Mouse (Mus musculus) heart, embryonic 10.5 days (tissue): ENCODE measurements around the gene Tiam2. TPM values are rescaled to one million over a fixed set of nuclear protein-coding genes. Genes with fewer than 3 reads are reported as not detected.

Source experiments
- DNase-seq: peaks from one replicate; pipeline ENCODE4 v3.0.0-alpha.2; 2017; ENCODE audit warnings: low spot score
- H3K27ac ChIP-seq: fragments of 300-500 bp; sonication (generic); 2 replicates; pipeline ENCODE4 v1.5.1; 2016; ENCODE audit warnings: mild to moderate bottlenecking
- H3K27me3 ChIP-seq: fragments of 300-500 bp; sonication (generic); 2 replicates; pipeline ENCODE4 v1.6.1; 2016; ENCODE audit warnings: mild to moderate bottlenecking; ENCODE audit not compliant: poor library complexity, insufficient read depth, severe bottlenecking
- H3K36me3 ChIP-seq: fragments of 300-500 bp; sonication (generic); 2 replicates; pipeline ENCODE4 v1.6.1; 2016; ENCODE audit warnings: mild to moderate bottlenecking, moderate library complexity
- H3K4me1 ChIP-seq: fragments of 300-500 bp; sonication (generic); 2 replicates; pipeline ENCODE4 v1.6.1; 2016; ENCODE audit warnings: mild to moderate bottlenecking
- H3K4me3 ChIP-seq: fragments of 300-500 bp; sonication (generic); 2 replicates; pipeline ENCODE4 v1.5.1; 2016; ENCODE audit warnings: mild to moderate bottlenecking, moderate library complexity
- H3K9me3 ChIP-seq: fragments of 300-500 bp; sonication (generic); 2 replicates; pipeline ENCODE4 v1.6.1; 2016; ENCODE audit warnings: mild to moderate bottlenecking, moderate library complexity
- WGBS: fragments of 180-500 bp; shearing (Covaris S2); methylation state at CpG from one replicate; pipeline ENCODE4 v1.1.7; 2016; 5-methylcytosine and 5-hydroxymethylcytosine counted together
- polyA plus RNA-seq: library from polyadenylated mRNA; unstranded; fragments of >200 nt; fragmentation: Nextera tagmentation; extraction: Ambion mirVana; gene quantifications from 2 replicates; pipeline ENCODE4 v1.2.1, GENCODE M21; 2016

Gene Tiam2
- polyA plus RNA-seq, 1 experiment from 2014 or later, result 3.7 TPM

DNA sequence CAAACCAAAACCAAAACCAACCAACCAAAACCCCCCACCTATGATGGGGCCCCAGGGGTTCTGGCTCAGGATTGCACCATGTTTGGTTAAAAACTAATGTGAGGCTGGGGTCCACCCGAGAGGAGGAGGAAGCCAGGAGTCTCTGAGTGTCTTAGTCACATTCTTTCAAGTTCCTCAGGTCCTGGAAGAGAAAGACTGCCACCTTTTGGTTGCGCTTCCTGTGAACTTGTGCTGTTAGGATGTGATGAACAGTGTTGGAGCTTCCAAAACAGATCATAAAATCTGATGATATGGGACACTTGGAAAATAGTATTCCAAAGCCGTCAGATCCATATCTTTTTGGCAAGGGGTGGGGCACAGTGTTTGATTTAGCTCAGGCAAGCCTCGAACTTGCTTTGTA lies 174.6 kb downstream of the Tiam2 start:
- no peak for DNase-seq
- WGBS, result 77% methylated on average over 4 of the region's 4 CpGs

GRCm38 (mm10) chr17:3505711-3506110 lies 179.3 kb downstream of the Tiam2 start:
- no peak overlapping the region for H3K4me3 ChIP-seq
- H3K9me3 ChIP-seq, result no peaks in the 10 kb centered on the region
- no peak overlapping the region for H3K27ac ChIP-seq
- no peaks in the 10 kb centered on the region for H3K36me3 ChIP-seq
- no peaks in the 10 kb centered on the region for H3K27me3 ChIP-seq
- WGBS, result 88% methylated on average over 1 of the region's 1 CpGs
- DNase-seq, result no peak
- no peaks in the 10 kb centered on the region for H3K4me1 ChIP-seq

More for the DNA sequence above, 174.6 kb downstream of the Tiam2 start:
- H3K27ac ChIP-seq, result no peak overlapping the region
- no peaks in the 10 kb centered on the region for H3K9me3 ChIP-seq
- H3K4me3 ChIP-seq, result no peak overlapping the region
- H3K36me3 ChIP-seq, result no peaks in the 10 kb centered on the region
- no peaks in the 10 kb centered on the region for H3K4me1 ChIP-seq
- no peaks in the 10 kb centered on the region for H3K27me3 ChIP-seq

DNA sequence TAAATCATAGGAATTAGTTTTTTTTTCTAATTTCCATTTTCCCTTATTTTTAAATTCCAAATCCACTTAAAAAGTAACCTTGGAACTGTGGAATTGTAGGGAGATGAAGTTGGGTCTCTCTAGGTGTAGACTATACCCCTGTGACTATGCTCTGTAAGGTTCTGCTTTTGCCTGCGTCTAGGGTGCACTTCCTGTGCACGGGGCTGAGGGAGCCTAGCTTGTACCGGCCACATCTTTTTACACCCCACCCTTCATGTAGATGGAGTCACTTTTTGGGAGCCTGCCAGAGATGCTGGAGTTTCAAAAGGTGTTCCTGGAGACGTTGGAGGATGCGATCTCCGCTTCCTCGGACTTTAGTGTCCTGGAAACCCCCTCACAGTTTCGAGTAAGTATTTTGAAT lies 180.1 kb downstream of the Tiam2 start:
- no peak for DNase-seq
- 89% methylated on average over 8 of the region's 8 CpGs for WGBS
- H3K4me3 ChIP-seq, result no peak overlapping the region
- no peaks in the 10 kb centered on the region for H3K4me1 ChIP-seq
- no peaks in the 10 kb centered on the region for H3K9me3 ChIP-seq
- no peaks in the 10 kb centered on the region for H3K27me3 ChIP-seq
- no peaks in the 10 kb centered on the region for H3K36me3 ChIP-seq
- no peak overlapping the region for H3K27ac ChIP-seq

DNA sequence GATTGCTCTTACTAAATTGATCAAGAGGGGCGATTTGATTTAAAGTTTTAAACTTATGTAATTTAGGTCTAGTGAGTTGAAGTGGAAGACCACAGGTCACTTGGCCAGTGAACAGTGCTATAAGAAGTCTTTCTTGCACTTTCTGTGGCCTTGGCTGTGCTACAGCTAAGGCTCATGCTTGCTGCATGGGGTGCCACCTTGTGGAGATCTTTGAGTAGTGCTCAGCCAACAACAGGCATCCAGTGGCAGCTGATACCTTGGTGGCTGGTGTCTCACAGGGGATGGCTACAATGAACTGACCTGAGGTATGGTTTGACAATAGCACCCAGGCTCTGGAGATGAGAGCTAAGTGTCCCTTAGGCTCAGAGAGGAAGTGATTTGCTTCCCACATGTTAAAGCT lies 183.5 kb downstream of the Tiam2 start:
- no peak overlapping the region for H3K27ac ChIP-seq
- DNase-seq, result no peak
- no peaks in the 10 kb centered on the region for H3K9me3 ChIP-seq
- H3K4me3 ChIP-seq, result no peak overlapping the region
- WGBS, result 14% methylated on average over 1 of the region's 1 CpGs
- no peaks in the 10 kb centered on the region for H3K27me3 ChIP-seq
- H3K36me3 ChIP-seq, result no peaks in the 10 kb centered on the region
- no peaks in the 10 kb centered on the region for H3K4me1 ChIP-seq

GRCm38 (mm10) chr17:3514316-3514715 lies 187.9 kb downstream of the Tiam2 start:
- peak; percentile 11 for DNase-seq
- Histone ChIP-seq H3K27ac (no peak overlapping the region), H3K27me3 (no peaks in the 10 kb centered on the region), H3K4me3 (no peak overlapping the region), H3K4me1 (no peaks in the 10 kb centered on the region), H3K36me3 (peaks cover 9% of the 10 kb centered on the region; the same call in 1 of the 2 replicates), H3K9me3 (no peaks in the 10 kb centered on the region)
- WGBS, result 82% methylated on average over 5 of the region's 5 CpGs

DNA sequence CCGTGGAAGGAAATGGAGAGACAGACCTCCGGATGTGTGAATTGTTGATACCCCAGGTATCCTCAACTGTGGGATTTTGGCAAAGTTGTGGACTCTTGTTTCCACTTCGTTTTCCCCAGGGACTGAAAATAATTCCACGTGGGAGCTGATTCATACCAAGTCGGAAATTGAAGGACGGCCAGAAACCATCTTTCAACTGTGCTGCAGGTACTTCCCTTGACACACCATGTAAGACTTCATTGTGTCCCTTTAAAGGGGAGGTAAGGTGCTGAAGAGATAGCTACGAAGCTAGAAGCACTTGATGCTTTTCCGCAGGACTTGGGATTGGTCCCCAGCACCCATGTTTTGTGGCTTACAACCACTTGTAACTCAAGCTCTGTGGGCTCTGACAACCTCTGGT lies 189.5 kb downstream of the Tiam2 start:
- Histone ChIP-seq H3K4me3 (no peak overlapping the region), H3K4me1 (no peaks in the 10 kb centered on the region), H3K36me3 (peaks cover 13% of the 10 kb centered on the region; the same call in 1 of the 2 replicates), H3K27me3 (no peaks in the 10 kb centered on the region), H3K9me3 (no peaks in the 10 kb centered on the region), H3K27ac (no peak overlapping the region)
- 89% methylated on average over 8 of the region's 8 CpGs for WGBS
- DNase-seq, result peak; percentile 67

GRCm38 (mm10) chr17:3516406-3516805 lies 190.0 kb downstream of the Tiam2 start:
- Histone ChIP-seq H3K36me3 (peaks cover 13% of the 10 kb centered on the region; the same call in 1 of the 2 replicates), H3K9me3 (no peaks in the 10 kb centered on the region), H3K4me1 (no peaks in the 10 kb centered on the region), H3K27ac (no peak overlapping the region), H3K4me3 (no peak overlapping the region), H3K27me3 (no peaks in the 10 kb centered on the region)
- WGBS, result 81% methylated on average over 9 of the region's 9 CpGs
- DNase-seq, result peak; percentile 17

DNA sequence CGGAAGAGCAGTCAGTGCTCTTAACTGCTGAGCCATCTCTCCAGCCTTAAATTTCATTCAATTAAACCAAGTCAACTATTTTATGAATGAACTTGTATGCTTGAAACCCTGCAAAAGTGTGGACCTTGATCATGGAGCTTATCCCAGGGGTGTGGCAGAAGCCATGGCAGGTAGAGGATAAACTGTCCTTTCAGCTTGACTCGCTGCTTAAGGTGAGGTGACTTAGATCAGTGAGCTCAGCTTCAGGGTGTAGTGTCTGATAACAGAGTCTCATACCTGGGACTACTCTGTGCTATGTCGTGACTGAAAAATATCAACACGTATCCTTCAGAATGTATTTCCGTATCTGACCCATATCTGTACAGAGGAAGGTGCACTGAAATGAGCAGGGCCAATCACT lies 194.0 kb downstream of the Tiam2 start:
- 93% methylated on average over 5 of the region's 5 CpGs for WGBS
- Histone ChIP-seq H3K4me1 (no peaks in the 10 kb centered on the region), H3K27me3 (no peaks in the 10 kb centered on the region), H3K36me3 (peaks cover 15% of the 10 kb centered on the region; the same call in 1 of the 2 replicates), H3K4me3 (no peak overlapping the region), H3K27ac (no peak overlapping the region), H3K9me3 (no peaks in the 10 kb centered on the region)
- DNase-seq, result no peak

DNA sequence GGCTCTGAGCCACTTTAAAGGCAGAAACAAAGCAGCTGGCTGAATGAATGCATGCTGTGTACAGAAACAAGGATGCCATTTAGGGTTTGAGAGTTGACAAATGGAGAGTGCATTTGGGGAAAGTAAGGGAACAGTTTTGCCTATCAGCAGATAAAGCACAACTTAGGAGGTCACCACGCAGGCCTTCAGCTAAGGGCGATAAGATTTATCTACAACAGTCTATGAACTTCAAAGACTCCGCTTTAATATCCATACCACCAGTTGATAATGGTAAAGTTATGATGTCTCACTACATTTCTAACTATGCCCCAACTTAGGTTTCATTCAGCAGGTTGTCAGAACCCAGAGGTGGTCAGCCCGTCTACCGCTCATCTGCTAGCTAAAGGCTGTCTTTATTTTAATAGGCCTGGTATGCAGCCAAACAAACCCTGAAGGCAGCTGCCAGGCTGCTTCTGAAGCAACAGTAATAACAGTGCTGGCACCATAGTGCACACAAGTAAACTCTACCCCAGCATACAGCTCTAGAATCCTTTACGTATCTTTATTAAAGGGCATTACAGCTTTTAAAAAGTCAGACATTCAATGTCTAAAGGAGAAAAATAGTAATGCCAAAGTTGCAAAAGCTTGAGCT lies 201.6 kb downstream of the Tiam2 start:
- 54% methylated on average over 6 of the region's 6 CpGs for WGBS
- no peak overlapping the region for H3K4me3 ChIP-seq
- H3K4me1 ChIP-seq, result peaks cover 6% of the 10 kb centered on the region; the same call in 1 of the 2 replicates
- no peak for DNase-seq
- H3K27ac ChIP-seq, result no peak overlapping the region
- peaks cover 3% of the 10 kb centered on the region; the same call in 1 of the 2 replicates for H3K36me3 ChIP-seq
- no peaks in the 10 kb centered on the region for H3K27me3 ChIP-seq
- no peaks in the 10 kb centered on the region for H3K9me3 ChIP-seq

GRCm38 (mm10) chr17:3529523-3529922 lies 203.2 kb downstream of the Tiam2 start:
- DNase-seq, result no peak
- Histone ChIP-seq H3K4me1 (peaks cover 6% of the 10 kb centered on the region; the same call in 1 of the 2 replicates), H3K27ac (no peak overlapping the region), H3K36me3 (peaks cover 3% of the 10 kb centered on the region; the same call in 1 of the 2 replicates), H3K9me3 (no peaks in the 10 kb centered on the region), H3K4me3 (no peak overlapping the region), H3K27me3 (no peaks in the 10 kb centered on the region)
- 40% methylated on average over 3 of the region's 3 CpGs for WGBS

- H3K4me1 ChIP-seq, result peaks cover 6% of the 10 kb centered on the region; the same call in 1 of the 2 replicates
- no peak for DNase-seq
- H3K4me3 ChIP-seq, result no peak overlapping the region
- H3K27me3 ChIP-seq, result no peaks in the 10 kb centered on the region
- WGBS, result 74% methylated on average over 7 of the region's 7 CpGs
- H3K27ac ChIP-seq, result no peak overlapping the region
- H3K9me3 ChIP-seq, result no peaks in the 10 kb centered on the region
- peaks cover 3% of the 10 kb centered on the region; the same call in 1 of the 2 replicates for H3K36me3 ChIP-seq
Measured at GRCm38 (mm10) chr17:3530549-3530948, 204.2 kb downstream of the Tiam2 start.

DNA sequence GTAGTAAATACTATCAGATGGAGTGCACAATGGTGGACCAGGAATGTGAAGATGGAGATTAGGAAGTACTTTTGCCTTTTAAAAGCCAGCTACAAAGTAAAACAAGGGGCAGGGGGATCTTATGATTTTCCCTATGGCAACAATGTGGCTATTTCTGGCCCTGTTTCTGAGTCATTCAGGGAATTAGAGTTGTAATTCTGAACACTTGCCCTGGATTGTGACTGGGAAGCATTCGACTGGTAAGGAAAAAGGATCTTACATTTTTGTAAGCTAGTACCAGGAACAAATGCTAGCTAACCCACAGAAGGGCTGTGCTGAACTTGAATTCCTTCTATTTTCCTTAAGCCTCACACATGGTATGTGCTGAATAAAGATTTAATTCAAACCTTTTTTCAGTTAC lies 205.3 kb downstream of the Tiam2 start:
- WGBS, result 67% methylated on average over 1 of the region's 1 CpGs

DNA sequence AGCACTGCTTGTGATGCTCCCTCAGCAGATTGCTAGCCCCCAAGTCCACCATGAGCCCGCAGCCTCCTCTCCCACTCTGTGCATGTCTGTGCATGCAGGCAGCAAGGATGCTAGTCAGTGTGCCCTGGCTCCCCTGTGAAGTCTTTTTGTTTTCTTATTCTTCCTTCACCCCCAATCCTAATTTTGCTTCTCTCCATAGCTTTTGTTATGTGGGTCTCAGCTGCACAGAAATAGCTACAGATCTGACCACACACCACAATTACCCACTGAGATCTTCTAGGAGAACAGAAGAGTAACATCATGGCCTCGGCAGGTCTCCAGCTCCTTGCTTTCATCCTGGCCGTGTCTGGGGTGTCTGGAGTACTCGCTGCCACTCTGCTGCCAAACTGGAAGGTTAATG lies 205.9 kb downstream of the Tiam2 start, which contains the start of gene Cldn20:
Gene Cldn20 (plus strand): TSS at position 301 of the 400 bp plus-strand sequence.
- Histone ChIP-seq H3K4me3 (no peak within 1 kb of the TSS), H3K9me3 (no peaks in the 10 kb centered on the region), H3K27ac (no peak within 1 kb of the TSS), H3K27me3 (no peaks in the 10 kb centered on the region), H3K4me1 (peaks cover 6% of the 10 kb centered on the region; the same call in 1 of the 2 replicates), H3K36me3 (peaks cover 3% of the 10 kb centered on the region; the same call in 1 of the 2 replicates)
- 84% methylated on average over 4 of the region's 4 CpGs for WGBS
- no peak for DNase-seq

More for the DNA sequence above, 205.3 kb downstream of the Tiam2 start:
- H3K4me1 ChIP-seq, result peaks cover 6% of the 10 kb centered on the region; the same call in 1 of the 2 replicates
- DNase-seq, result no peak
- H3K9me3 ChIP-seq, result no peaks in the 10 kb centered on the region
- H3K27ac ChIP-seq, result no peak overlapping the region
- H3K4me3 ChIP-seq, result no peak overlapping the region
- no peaks in the 10 kb centered on the region for H3K27me3 ChIP-seq
- peaks cover 3% of the 10 kb centered on the region; the same call in 1 of the 2 replicates for H3K36me3 ChIP-seq
